Mouse (Mus musculus) neural tube, embryonic 12.5 days (tissue): ENCODE measurements around the gene Fbxo31. TPM values are rescaled to one million over a fixed set of nuclear protein-coding genes. Genes with fewer than 3 reads are reported as not detected.

ENCODE experiments used
- ATAC-seq: fragments of 200-750 bp; cut with Nextera tagmentation; 2 replicates; pipeline ENCODE4 v1.8.0; 2017; ENCODE audit warnings: low read depth, mild to moderate bottlenecking, moderate TSS enrichment, moderate library complexity; ENCODE audit not compliant: low FRiP score
- H3K27ac ChIP-seq: fragments of 300-500 bp; sonication (generic); 2 replicates; pipeline ENCODE4 v1.5.1; 2016
- H3K27me3 ChIP-seq: fragments of 300-500 bp; sonication (generic); replicated peaks from 2 replicates; pipeline ENCODE4 v1.6.1; 2016; ENCODE audit warnings: mild to moderate bottlenecking
- H3K36me3 ChIP-seq: fragments of 300-500 bp; sonication (generic); 2 replicates; pipeline ENCODE4 v1.6.1; 2016; ENCODE audit warnings: mild to moderate bottlenecking
- H3K4me1 ChIP-seq: fragments of 300-500 bp; sonication (generic); 2 replicates; pipeline ENCODE4 v1.6.1; 2016
- H3K4me2 ChIP-seq: fragments of 300-500 bp; sonication (generic); replicated peaks from 2 replicates; pipeline ENCODE4 v1.6.1; 2016; ENCODE audit warnings: mild to moderate bottlenecking
- H3K4me3 ChIP-seq: fragments of 300-500 bp; sonication (generic); 2 replicates; pipeline ENCODE4 v1.5.1; 2016
- H3K9ac ChIP-seq: fragments of 300-500 bp; sonication (generic); 2 replicates; pipeline ENCODE4 v1.6.1; 2016; ENCODE audit warnings: mild to moderate bottlenecking
- H3K9me3 ChIP-seq: fragments of 300-500 bp; sonication (generic); 2 replicates; pipeline ENCODE4 v1.6.1; 2016; ENCODE audit warnings: mild to moderate bottlenecking
- WGBS: fragments of 180-500 bp; shearing (Covaris S2); methylation state at CpG from one replicate; pipeline ENCODE4 v1.1.7; 2016; 5-methylcytosine and 5-hydroxymethylcytosine counted together
- polyA plus RNA-seq: library from polyadenylated mRNA; unstranded; fragments of >200 nt; fragmentation: Nextera tagmentation; extraction: Ambion mirVana; gene quantifications from 2 replicates; pipeline ENCODE4 v1.2.1, GENCODE M21; 2016

Gene Fbxo31
- polyA plus RNA-seq, 1 experiment from 2014 or later: 31.1 TPM

GRCm38 (mm10) chr8:121584730-121585129 is 6.1 kb upstream of the Fbxo31 start:
- 0 out of 2 replicates have a peak, but pooled peaks have one; percentile 8 for ATAC-seq
- H3K27ac ChIP-seq: no peak overlapping the region
- WGBS: 50% methylated on average over 13 of the region's 13 CpGs

DNA sequence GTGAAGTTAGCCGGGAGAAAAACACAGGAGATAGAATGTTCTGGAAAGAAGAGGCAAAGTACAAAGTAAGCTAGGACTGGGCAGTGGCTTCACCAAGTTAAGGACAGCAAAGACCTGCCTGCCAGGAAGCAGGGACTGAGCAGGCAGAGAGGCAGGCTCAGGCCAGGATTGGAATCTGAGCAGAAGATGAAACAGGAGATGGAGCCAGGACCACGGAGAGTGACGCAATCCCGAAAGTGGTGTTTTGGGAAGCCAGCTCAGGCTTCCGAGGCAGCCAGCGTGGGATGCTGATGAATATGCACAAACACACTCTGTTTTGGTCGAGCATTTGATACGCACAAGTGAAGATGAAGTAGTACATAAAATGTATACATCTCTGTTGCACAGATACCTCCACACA is 5.0 kb upstream of the Fbxo31 start:
- Histone ChIP-seq H3K27ac (no peak overlapping the region), H3K4me1 (no peaks in the 10 kb centered on the region; the same call in 1 of the 2 replicates), H3K4me2 (no peak overlapping the region), H3K9me3 (no peaks in the 10 kb centered on the region), H3K27me3 (no peaks in the 10 kb centered on the region), H3K4me3 (no peak overlapping the region), H3K9ac (no peak overlapping the region), H3K36me3 (no peaks in the 10 kb centered on the region)
- WGBS: 62% methylated on average over 8 of the region's 8 CpGs
- ATAC-seq: no peak

More at GRCm38 (mm10) chr8:121584730-121585129, 6.1 kb upstream of the Fbxo31 start:
- peak overlapping the region; percentile 51 for H3K4me3 ChIP-seq
- no peaks in the 10 kb centered on the region for H3K27me3 ChIP-seq
- H3K9ac ChIP-seq: no peak overlapping the region
- no peaks in the 10 kb centered on the region for H3K9me3 ChIP-seq
- peak overlapping the region; percentile 75 for H3K4me2 ChIP-seq
- H3K36me3 ChIP-seq: no peaks in the 10 kb centered on the region
- peaks cover 2% of the 10 kb centered on the region for H3K4me1 ChIP-seq

- Histone ChIP-seq H3K27ac (no peak overlapping the region), H3K4me3 (no peak overlapping the region), H3K9ac (no peak overlapping the region), H3K4me1 (peaks cover 22% of the 10 kb centered on the region), H3K4me2 (no peak overlapping the region), H3K36me3 (no peaks in the 10 kb centered on the region), H3K27me3 (no peaks in the 10 kb centered on the region), H3K9me3 (no peaks in the 10 kb centered on the region)
- 50% methylated on average over 9 of the region's 9 CpGs for WGBS
- no peak for ATAC-seq
Measured at GRCm38 (mm10) chr8:121580465-121580864, 1.9 kb upstream of the Fbxo31 start.

DNA sequence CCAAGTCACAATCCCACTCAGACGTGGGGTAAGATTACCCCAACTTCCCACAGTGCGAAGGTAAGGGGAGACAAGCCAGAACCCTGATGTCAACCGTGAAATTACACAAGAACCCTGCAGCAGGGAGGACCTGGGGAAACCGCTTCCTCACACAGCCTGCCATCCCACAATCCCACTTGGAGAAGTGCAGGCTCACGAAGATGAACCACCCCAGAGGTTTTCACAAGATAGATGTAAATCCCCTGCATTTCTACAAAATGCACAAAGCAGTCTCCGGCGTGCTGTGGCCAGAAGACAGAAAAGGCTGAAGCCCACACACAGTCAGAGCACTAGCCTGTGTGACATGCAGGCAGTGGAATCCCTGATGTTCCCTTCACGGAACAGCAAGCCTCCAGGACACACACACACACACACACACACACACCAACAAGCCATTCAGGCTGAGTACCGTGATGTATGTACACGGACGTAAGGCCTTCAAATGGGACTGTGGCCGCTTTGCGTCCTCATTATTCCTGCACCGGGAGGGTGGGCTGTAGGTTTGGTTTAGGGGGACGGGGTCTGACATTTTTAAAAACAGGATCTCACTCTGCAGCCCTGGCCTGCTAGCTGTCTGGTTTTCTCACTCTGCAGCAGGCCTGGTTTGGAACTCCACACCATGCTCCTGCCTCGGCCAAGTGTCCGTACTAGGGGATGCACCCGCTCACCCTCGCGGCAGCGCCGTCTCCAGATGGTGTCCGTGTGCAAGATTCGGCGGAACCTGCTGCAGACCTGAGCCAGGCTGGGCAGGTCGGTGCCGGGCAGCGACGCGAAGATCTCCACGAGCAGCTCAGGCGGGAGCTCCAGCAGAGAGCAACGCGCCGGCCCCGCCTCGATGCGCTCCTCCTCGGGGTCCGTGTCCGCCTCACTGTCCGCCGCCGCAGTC is 593 bp downstream of the Fbxo31 start:
- Histone ChIP-seq H3K4me3 (peak overlapping the region; percentile 79), H3K36me3 (no peaks in the 10 kb centered on the region), H3K27ac (no peak overlapping the region), H3K9ac (peak overlapping the region; percentile 85), H3K9me3 (no peaks in the 10 kb centered on the region), H3K4me1 (peaks cover 38% of the 10 kb centered on the region), H3K27me3 (no peaks in the 10 kb centered on the region), H3K4me2 (peak overlapping the region; percentile 86)
- ATAC-seq: peak; percentile 71
- 2% methylated on average over 44 of the region's 44 CpGs for WGBS

DNA sequence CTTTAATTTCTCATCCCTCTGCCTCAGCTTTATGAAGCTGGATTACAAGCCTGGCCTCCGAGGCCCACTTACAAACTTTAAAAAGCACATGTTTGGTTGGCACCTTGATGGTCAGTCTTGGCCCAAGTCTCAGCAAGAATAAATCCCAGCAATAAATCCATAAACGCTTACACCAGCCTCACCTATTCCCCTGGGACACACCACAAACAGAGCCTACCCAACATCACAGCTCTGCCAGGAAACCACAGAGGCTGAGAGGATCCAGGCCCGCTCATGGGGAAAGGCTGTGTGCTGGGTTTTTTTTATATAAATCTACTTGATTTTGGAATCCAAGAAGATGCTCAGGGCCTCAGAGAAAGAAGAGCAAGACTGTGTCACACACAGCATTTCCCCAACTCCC is 2.9 kb downstream of the Fbxo31 start:
- 79% methylated on average over 3 of the region's 3 CpGs for WGBS
- Histone ChIP-seq H3K4me3 (no peak overlapping the region), H3K4me2 (peak overlapping the region; percentile 2; the same call in 1 of the 2 replicates), H3K4me1 (peaks cover 39% of the 10 kb centered on the region), H3K36me3 (no peaks in the 10 kb centered on the region), H3K27ac (no peak overlapping the region), H3K9me3 (no peaks in the 10 kb centered on the region), H3K9ac (no peak overlapping the region), H3K27me3 (no peaks in the 10 kb centered on the region)
- ATAC-seq: no peak

DNA sequence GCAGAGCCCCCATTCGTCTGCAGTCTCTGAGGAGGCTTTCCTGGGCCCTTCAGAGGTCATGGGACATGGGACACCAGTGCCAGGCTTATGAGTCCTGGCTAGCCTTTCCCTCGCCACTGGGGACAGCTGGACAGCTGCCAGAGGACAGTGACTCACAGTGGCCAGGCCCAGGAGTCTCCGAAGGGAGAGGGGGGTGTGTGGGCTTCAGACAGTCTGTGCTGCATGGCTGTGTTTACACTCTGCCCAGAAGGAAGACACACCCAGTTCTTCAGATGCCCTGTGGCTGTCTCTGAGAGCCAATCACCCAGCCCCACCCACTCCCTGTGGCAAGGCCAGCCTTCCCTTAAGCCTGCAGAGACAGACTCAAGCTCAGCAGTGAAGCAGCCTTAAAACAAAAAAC is 5.3 kb downstream of the Fbxo31 start:
- H3K4me1 ChIP-seq: peaks cover 43% of the 10 kb centered on the region

DNA sequence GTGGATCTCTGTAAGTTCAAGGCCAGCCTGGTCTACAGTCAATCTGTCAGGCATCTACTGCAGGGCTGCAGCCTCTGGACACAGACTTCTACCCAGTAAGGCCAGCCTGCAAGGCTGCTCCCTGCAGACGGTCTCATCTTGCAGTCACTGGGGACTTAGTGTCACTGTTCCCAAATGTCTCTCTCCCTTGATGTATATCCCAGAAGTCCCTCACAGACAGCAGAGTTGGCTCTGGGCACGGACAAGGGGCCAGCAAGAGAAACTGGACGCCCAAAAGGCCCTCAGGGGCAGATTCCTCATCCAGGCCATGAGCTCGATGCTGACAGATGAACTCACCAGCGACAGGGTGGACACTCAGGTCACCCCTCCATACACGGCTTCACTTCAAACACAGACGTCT is 6.5 kb downstream of the Fbxo31 start:
- Histone ChIP-seq H3K9ac (no peak overlapping the region), H3K4me2 (no peak overlapping the region), H3K4me1 (peaks cover 44% of the 10 kb centered on the region), H3K9me3 (no peaks in the 10 kb centered on the region), H3K36me3 (no peaks in the 10 kb centered on the region), H3K27ac (no peak overlapping the region), H3K4me3 (no peak overlapping the region), H3K27me3 (no peaks in the 10 kb centered on the region)
- WGBS: 78% methylated on average over 7 of the region's 7 CpGs
- no peak for ATAC-seq

More for the DNA sequence above, 5.3 kb downstream of the Fbxo31 start:
- 42% methylated on average over 3 of the region's 3 CpGs for WGBS
- H3K4me2 ChIP-seq: no peak overlapping the region
- H3K9me3 ChIP-seq: no peaks in the 10 kb centered on the region
- ATAC-seq: no peak
- H3K27ac ChIP-seq: no peak overlapping the region
- no peaks in the 10 kb centered on the region for H3K36me3 ChIP-seq
- no peak overlapping the region for H3K4me3 ChIP-seq
- no peak overlapping the region for H3K9ac ChIP-seq
- no peaks in the 10 kb centered on the region for H3K27me3 ChIP-seq

GRCm38 (mm10) chr8:121570801-121571200 is 7.8 kb downstream of the Fbxo31 start:
- no peak for ATAC-seq
- Histone ChIP-seq H3K4me2 (no peak overlapping the region), H3K27me3 (no peaks in the 10 kb centered on the region), H3K4me3 (no peak overlapping the region), H3K36me3 (no peaks in the 10 kb centered on the region), H3K9me3 (no peaks in the 10 kb centered on the region), H3K27ac (no peak overlapping the region), H3K9ac (no peak overlapping the region), H3K4me1 (peaks cover 32% of the 10 kb centered on the region)
- WGBS: 87% methylated on average over 17 of the region's 17 CpGs

DNA sequence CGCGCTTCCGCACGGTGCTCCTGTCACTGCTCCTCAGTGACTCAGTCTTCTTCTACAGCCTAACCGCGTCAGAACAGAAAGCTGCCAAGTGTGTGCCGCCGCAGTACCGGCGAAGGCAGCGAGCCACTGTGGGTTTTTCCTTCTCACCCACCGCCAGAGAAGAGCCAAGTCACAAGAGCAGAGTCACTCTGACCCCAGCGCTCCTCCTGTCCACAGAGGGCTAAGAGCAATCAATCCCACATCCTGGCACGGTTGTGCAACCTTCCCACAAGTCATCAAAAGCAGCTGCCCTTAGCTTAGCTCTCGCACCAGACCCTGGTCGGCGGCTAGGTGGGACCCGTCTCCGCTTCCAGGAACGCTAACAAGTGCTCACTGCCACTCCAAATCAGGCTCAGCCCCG is 8.3 kb downstream of the Fbxo31 start:
- Histone ChIP-seq H3K4me2 (no peak overlapping the region), H3K9ac (no peak overlapping the region), H3K4me1 (peaks cover 32% of the 10 kb centered on the region), H3K4me3 (no peak overlapping the region), H3K9me3 (no peaks in the 10 kb centered on the region), H3K27ac (no peak overlapping the region), H3K36me3 (no peaks in the 10 kb centered on the region), H3K27me3 (no peaks in the 10 kb centered on the region)
- WGBS: 87% methylated on average over 21 of the region's 21 CpGs
- ATAC-seq: no peak

GRCm38 (mm10) chr8:121568321-121568720 is 10.3 kb downstream of the Fbxo31 start:
- no peak overlapping the region for H3K9ac ChIP-seq
- H3K36me3 ChIP-seq: no peaks in the 10 kb centered on the region
- H3K4me2 ChIP-seq: no peak overlapping the region
- 66% methylated on average over 6 of the region's 6 CpGs for WGBS
- no peak overlapping the region for H3K4me3 ChIP-seq
- no peaks in the 10 kb centered on the region for H3K27me3 ChIP-seq
- H3K4me1 ChIP-seq: peaks cover 21% of the 10 kb centered on the region
- H3K9me3 ChIP-seq: no peaks in the 10 kb centered on the region
- ATAC-seq: no peak
- no peak overlapping the region for H3K27ac ChIP-seq

DNA sequence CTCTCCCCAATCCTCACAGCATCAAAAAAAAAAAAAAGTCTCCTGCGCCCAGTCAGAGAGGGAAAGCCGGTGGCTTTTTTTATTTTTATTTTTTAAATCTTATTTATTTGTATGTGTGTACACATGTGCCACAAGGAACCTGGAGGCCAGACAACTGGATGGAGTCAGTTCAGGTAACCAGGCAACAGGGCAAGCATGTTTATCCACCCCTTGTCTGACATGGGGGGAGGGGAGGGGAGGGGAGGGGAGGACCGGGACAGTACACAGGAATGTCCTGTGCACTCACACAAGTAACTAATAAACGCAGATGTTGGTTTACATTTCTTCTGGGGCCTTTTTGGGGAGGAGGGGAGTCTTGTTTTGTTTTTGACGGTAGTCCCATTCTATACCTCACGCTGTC is 14.9 kb downstream of the Fbxo31 start:
- H3K4me3 ChIP-seq: no peak overlapping the region
- H3K9ac ChIP-seq: no peak overlapping the region
- WGBS: 75% methylated on average over 6 of the region's 6 CpGs
- H3K4me1 ChIP-seq: peaks cover 20% of the 10 kb centered on the region
- no peak overlapping the region for H3K4me2 ChIP-seq
- H3K36me3 ChIP-seq: peaks cover 16% of the 10 kb centered on the region
- ATAC-seq: no peak
- no peaks in the 10 kb centered on the region for H3K27me3 ChIP-seq
- H3K9me3 ChIP-seq: no peaks in the 10 kb centered on the region
- H3K27ac ChIP-seq: no peak overlapping the region

GRCm38 (mm10) chr8:121562941-121563351 is 15.7 kb downstream of the Fbxo31 start:
- ATAC-seq: no peak
- 83% methylated on average over 9 of the region's 9 CpGs for WGBS
- H3K27ac ChIP-seq: no peak overlapping the region
- no peaks in the 10 kb centered on the region for H3K27me3 ChIP-seq
- H3K4me1 ChIP-seq: peaks cover 13% of the 10 kb centered on the region
- H3K4me2 ChIP-seq: no peak overlapping the region
- H3K9ac ChIP-seq: no peak overlapping the region
- peaks cover 22% of the 10 kb centered on the region for H3K36me3 ChIP-seq
- H3K9me3 ChIP-seq: no peaks in the 10 kb centered on the region
- H3K4me3 ChIP-seq: no peak overlapping the region
